Mouse (Mus musculus) intestine, embryonic 14.5 days (tissue): ENCODE measurements around the gene Brat1. TPM values are rescaled to one million over a fixed set of nuclear protein-coding genes. Genes with fewer than 3 reads are reported as not detected.

ENCODE experiments used
- ATAC-seq: fragments of 200-750 bp; cut with Nextera tagmentation; replicated peaks from 2 replicates; pipeline ENCODE4 v1.8.0; 2017; ENCODE audit warnings: low read depth, moderate number of reproducible peaks, moderate TSS enrichment, moderate library complexity; ENCODE audit not compliant: low FRiP score, low TSS enrichment
- DNase-seq: peaks from one replicate; pipeline ENCODE4 v3.0.0-alpha.2; 2018; ENCODE audit warnings: low spot score
- H3K27ac ChIP-seq: fragments of 300-500 bp; sonication (generic); 2 replicates; pipeline ENCODE4 v1.5.1; 2014; ENCODE audit warnings: low read depth, mild to moderate bottlenecking, control low read depth
- H3K27me3 ChIP-seq: fragments of 300-500 bp; sonication (generic); replicated peaks from 2 replicates; pipeline ENCODE4 v1.6.1; 2014; ENCODE audit warnings: low read length, control low read depth; ENCODE audit not compliant: control insufficient read depth, insufficient read depth
- H3K36me3 ChIP-seq: fragments of 300-500 bp; sonication (generic); 2 replicates; pipeline ENCODE4 v1.6.1; 2014; ENCODE audit warnings: low read length, control low read depth; ENCODE audit not compliant: control insufficient read depth, insufficient read depth
- H3K4me1 ChIP-seq: fragments of 300-500 bp; sonication (generic); replicated peaks from 2 replicates; pipeline ENCODE4 v1.6.1; 2014; ENCODE audit warnings: low read length, control low read depth, mixed read lengths; ENCODE audit not compliant: control insufficient read depth, insufficient read depth
- H3K4me2 ChIP-seq: fragments of 300-500 bp; sonication (generic); 2 replicates; pipeline ENCODE4 v1.6.1; 2014; ENCODE audit warnings: low read length
- H3K4me3 ChIP-seq: fragments of 300-500 bp; sonication (generic); 2 replicates; pipeline ENCODE4 v1.5.1; 2014; ENCODE audit warnings: low read depth, low read length, control low read depth, mixed read lengths
- H3K9ac ChIP-seq: fragments of 300-500 bp; sonication (generic); 2 replicates; pipeline ENCODE4 v1.6.1; 2014; ENCODE audit warnings: mild to moderate bottlenecking, low read length
- H3K9me3 ChIP-seq: fragments of 300-500 bp; sonication (generic); 2 replicates; pipeline ENCODE4 v1.6.1; 2016; ENCODE audit warnings: low read length, control low read depth; ENCODE audit not compliant: control insufficient read depth
- WGBS: fragments of 180-500 bp; shearing (Covaris S2); extraction: QIAGEN DNeasy Blood & Tissue Kit; methylation state at CpG from one replicate; pipeline ENCODE4 v1.1.7; 2014; 5-methylcytosine and 5-hydroxymethylcytosine counted together
- polyA plus RNA-seq: library from polyadenylated mRNA; unstranded; fragments of >200 nt; fragmentation: Nextera tagmentation; extraction: Ambion mirVana; gene quantifications from 2 replicates; pipeline ENCODE4 v1.2.1, GENCODE M21; 2014

The Brat1 gene
- polyA plus RNA-seq, 1 experiment from 2014 or later: 15.9 TPM

GRCm38 (mm10) chr5:140743706-140744131 is 38.9 kb downstream of the Brat1 start:
- Histone ChIP-seq H3K4me1 (no peaks in the 10 kb centered on the region), H3K9ac (no peak overlapping the region), H3K4me3 (no peak overlapping the region), H3K9me3 (no peaks in the 10 kb centered on the region), H3K4me2 (no peak overlapping the region), H3K27ac (no peak overlapping the region), H3K27me3 (no peaks in the 10 kb centered on the region), H3K36me3 (no peaks in the 10 kb centered on the region)
- 34% methylated on average over 12 of the region's 12 CpGs for WGBS
- DNase-seq (no peak), ATAC-seq (no peak)

GRCm38 (mm10) chr5:140748425-140748824 is 43.6 kb downstream of the Brat1 start:
- no peak overlapping the region for H3K27ac ChIP-seq
- no peak overlapping the region for H3K9ac ChIP-seq
- no peaks in the 10 kb centered on the region for H3K36me3 ChIP-seq
- H3K4me3 ChIP-seq: no peak overlapping the region
- DNase-seq (no peak), ATAC-seq (no peak)
- no peaks in the 10 kb centered on the region for H3K9me3 ChIP-seq
- H3K4me1 ChIP-seq: no peaks in the 10 kb centered on the region; the same call in 1 of the 2 replicates
- no peaks in the 10 kb centered on the region for H3K27me3 ChIP-seq
- H3K4me2 ChIP-seq: no peak overlapping the region
- WGBS: 91% methylated on average over 10 of the region's 10 CpGs

- peak overlapping the region; percentile 50 for H3K4me2 ChIP-seq
- no peaks in the 10 kb centered on the region; the same call in 1 of the 2 replicates for H3K4me1 ChIP-seq
- peak overlapping the region; percentile 42 for H3K9ac ChIP-seq
- 16% methylated on average over 12 of the region's 12 CpGs for WGBS
- H3K9me3 ChIP-seq: no peaks in the 10 kb centered on the region
- H3K36me3 ChIP-seq: no peaks in the 10 kb centered on the region
- peak; percentile 77 for ATAC-seq
- no peak overlapping the region for H3K27ac ChIP-seq
- peak; percentile 85 for DNase-seq
- H3K27me3 ChIP-seq: no peaks in the 10 kb centered on the region
- H3K4me3 ChIP-seq: peak overlapping the region; percentile 20
These were observed 44.5 kb downstream of the Brat1 start for GRCm38 (mm10) chr5:140749062-140749875.

GRCm38 (mm10) chr5:140750925-140751324 is 46.1 kb downstream of the Brat1 start:
- H3K4me2 ChIP-seq: no peak overlapping the region
- no peaks in the 10 kb centered on the region for H3K27me3 ChIP-seq
- no peaks in the 10 kb centered on the region; the same call in 1 of the 2 replicates for H3K4me1 ChIP-seq
- no peaks in the 10 kb centered on the region for H3K9me3 ChIP-seq
- H3K4me3 ChIP-seq: no peak overlapping the region
- H3K9ac ChIP-seq: no peak overlapping the region
- no peak for DNase-seq
- H3K27ac ChIP-seq: no peak overlapping the region
- 0% methylated on average over 1 of the region's 2 CpGs for WGBS
- no peaks in the 10 kb centered on the region for H3K36me3 ChIP-seq
- ATAC-seq: no peak

- no peak for DNase-seq
- H3K9me3 ChIP-seq: no peaks in the 10 kb centered on the region
These were observed 47.2 kb downstream of the Brat1 start for GRCm38 (mm10) chr5:140752041-140752440.

GRCm38 (mm10) chr5:140752639-140753038 is 47.8 kb downstream of the Brat1 start:
- Histone ChIP-seq H3K4me3 (no peak overlapping the region), H3K9me3 (no peaks in the 10 kb centered on the region), H3K27ac (no peak overlapping the region), H3K27me3 (no peaks in the 10 kb centered on the region), H3K4me1 (peaks cover 7% of the 10 kb centered on the region; the same call in 1 of the 2 replicates), H3K9ac (no peak overlapping the region), H3K36me3 (peaks cover 4% of the 10 kb centered on the region), H3K4me2 (no peak overlapping the region)
- DNase-seq (no peak), ATAC-seq (no peak)
- WGBS: 94% methylated on average over 3 of the region's 3 CpGs

More at GRCm38 (mm10) chr5:140752041-140752440, 47.2 kb downstream of the Brat1 start:
- Histone ChIP-seq H3K36me3 (peaks cover 3% of the 10 kb centered on the region; the same call in 1 of the 2 replicates), H3K27me3 (no peaks in the 10 kb centered on the region), H3K4me1 (peaks cover 7% of the 10 kb centered on the region; the same call in 1 of the 2 replicates), H3K27ac (no peak overlapping the region), H3K4me2 (no peak overlapping the region), H3K9ac (no peak overlapping the region), H3K4me3 (no peak overlapping the region)
- ATAC-seq: no peak
- 90% methylated on average over 15 of the region's 15 CpGs for WGBS

- DNase-seq (no peak), ATAC-seq (no peak)
- H3K4me2 ChIP-seq: no peak overlapping the region
- H3K27ac ChIP-seq: no peak overlapping the region
- H3K9me3 ChIP-seq: no peaks in the 10 kb centered on the region
- no peaks in the 10 kb centered on the region for H3K27me3 ChIP-seq
- no peak overlapping the region for H3K4me3 ChIP-seq
- peaks cover 9% of the 10 kb centered on the region for H3K36me3 ChIP-seq
- no peak overlapping the region for H3K9ac ChIP-seq
- H3K4me1 ChIP-seq: peaks cover 7% of the 10 kb centered on the region; the same call in 1 of the 2 replicates
- WGBS: 83% methylated on average over 5 of the region's 5 CpGs
These were observed 48.4 kb downstream of the Brat1 start for GRCm38 (mm10) chr5:140753223-140753622.

GRCm38 (mm10) chr5:140758864-140759263 is 54.1 kb downstream of the Brat1 start:
- Histone ChIP-seq H3K4me3 (no peak overlapping the region), H3K27me3 (no peaks in the 10 kb centered on the region), H3K4me1 (peaks cover 7% of the 10 kb centered on the region; the same call in 1 of the 2 replicates), H3K27ac (no peak overlapping the region), H3K4me2 (no peak overlapping the region), H3K36me3 (peaks cover 52% of the 10 kb centered on the region), H3K9ac (no peak overlapping the region), H3K9me3 (no peaks in the 10 kb centered on the region)
- no peak for DNase-seq
- WGBS: 87% methylated on average over 8 of the region's 8 CpGs
- ATAC-seq: no peak
